Mouse (Mus musculus): ENCODE measurements around the gene Tuba1b. TPM values are rescaled to one million over a fixed set of nuclear protein-coding genes. Genes with fewer than 3 reads are reported as not detected.

Gene Tuba1b
- total RNA-seq, 2 experiments from 2014 or later: 252 to 276 TPM

DNA sequence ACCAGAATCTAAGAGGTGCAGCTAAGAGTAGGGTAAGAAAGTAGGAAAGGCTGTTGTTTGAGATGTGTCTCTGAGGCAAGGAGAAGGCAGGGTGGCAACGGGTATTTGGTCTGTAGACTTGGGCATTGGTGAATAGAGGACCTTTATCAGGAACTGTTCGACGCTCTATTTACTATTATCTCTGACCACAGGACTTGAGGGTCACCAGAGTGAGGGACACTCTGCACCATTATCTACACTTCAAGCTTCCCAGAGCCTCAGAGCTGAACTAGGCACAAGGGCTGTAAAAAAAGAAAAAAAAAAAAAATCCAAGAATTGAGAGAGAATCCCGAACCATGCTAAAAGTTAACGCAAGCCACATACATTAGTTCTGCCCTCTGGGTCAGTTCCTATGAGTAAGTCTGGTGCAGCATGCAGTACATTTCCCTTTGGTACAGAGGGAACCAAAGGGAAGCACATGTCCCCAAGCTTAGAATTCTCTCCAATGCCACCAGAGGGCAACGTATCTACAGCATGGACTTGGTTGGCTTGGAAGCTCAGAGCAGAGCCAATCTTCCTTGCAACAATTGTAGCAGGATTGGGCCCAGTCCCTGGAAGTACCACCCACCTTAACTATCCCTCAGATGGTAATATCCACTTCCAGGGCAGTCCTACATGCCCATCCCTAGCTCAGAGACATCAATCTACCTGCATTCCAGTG, 42.3 kb downstream of the Tuba1b start:
- peak; percentile 68 to 78 for DNase-seq

DNA sequence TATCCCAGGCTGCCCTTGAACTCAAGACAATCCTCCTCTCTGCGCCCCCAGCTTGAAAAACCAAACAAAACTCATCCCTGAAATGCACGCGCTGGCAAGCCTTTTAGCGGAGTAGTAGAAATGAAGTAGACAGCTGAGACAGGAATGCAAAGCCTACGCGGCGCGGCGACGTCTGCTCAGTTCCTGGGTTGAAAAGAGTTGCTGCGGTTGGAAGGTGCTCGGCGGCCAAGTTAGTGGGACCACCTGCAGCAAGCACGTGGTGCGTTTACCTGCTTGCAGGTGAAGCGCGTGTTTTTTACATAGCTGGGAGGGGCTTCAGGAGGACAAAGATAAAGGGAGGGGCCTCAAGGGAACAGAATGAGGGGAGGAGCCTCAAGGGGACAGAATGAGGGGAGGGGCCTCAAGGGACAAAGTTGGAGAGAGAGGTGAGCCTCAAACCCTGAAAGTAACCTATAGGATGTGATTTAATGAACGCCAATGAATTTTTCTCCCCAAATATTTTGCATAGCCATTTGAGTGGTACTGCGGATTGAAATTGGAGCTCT, 43.1 kb downstream of the Tuba1b start:
- DNase-seq: no peak

DNA sequence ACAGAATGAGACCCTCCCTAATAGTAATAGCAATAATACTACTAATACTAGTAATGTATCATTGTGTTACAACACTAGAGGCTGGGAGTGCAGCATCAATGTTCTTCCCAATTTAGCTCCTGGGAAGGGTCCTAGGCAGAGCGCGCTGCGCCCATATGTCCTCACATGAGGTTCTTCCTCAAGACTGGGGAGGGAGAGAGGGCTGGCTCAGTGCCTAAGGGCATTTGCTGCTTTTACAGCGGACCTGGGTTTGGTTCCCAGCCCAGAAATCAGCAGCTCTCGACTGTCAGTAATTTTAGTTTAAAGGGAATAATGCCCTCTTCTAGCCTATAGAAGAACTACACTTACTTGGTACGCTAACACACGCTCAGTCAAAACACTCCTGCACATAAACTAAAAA, 46.8 kb downstream of the Tuba1b start:
- no peak for DNase-seq

DNA sequence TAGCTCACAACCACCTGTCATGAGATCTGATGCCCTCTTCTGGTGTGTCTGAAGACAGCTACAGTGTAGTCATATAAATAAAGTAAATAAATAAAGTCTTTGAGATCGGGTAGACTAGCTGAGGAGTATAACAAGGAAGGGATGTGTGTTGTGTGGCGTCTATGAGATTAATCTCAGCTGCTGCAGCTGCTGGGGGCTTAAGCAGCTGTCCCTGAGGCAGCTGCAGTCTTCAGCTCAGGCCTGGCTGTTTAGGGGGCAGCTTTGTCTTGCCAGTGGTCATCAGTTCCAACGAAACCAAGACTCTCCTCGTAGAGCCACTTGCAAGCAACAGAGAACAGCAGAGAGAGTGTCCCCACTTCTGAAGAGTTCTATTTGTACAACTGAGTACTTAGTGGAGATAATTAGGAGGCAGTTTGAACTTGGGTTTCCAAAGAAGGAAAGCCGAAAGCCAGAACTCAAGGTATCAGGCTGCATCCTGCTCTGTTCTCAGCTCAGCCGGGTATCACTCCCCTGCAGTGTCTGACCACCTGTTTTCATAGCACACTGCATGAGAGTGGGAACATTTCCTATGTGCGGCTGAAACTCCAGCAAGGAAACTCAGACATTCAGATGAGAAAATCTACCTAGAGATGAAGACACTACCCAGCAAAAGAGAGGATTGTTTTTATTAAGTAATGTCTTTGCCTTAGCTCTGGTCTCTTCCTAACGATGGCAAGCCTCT, 47.5 kb downstream of the Tuba1b start:
- DNase-seq: no peak

DNA sequence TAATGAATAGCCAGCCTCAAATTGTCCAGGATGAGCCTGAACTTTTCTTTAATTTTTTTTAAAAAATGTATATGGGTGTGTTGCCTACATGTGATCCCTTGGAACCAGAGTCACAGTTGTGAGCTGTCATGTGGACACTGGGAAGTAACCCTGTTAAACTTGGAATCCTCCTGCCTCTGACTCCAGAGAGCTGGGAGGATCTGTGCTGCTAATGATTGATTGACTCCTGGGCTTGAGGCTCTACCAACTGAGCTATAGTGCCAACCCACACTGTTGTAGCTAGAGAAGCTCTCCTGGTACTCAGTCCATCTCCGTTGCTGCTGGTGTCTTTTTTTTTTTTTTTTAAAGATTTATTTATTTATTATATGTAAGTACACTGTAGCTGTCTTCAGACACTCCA, 50.3 kb downstream of the Tuba1b start:
- DNase-seq: no peak

DNA sequence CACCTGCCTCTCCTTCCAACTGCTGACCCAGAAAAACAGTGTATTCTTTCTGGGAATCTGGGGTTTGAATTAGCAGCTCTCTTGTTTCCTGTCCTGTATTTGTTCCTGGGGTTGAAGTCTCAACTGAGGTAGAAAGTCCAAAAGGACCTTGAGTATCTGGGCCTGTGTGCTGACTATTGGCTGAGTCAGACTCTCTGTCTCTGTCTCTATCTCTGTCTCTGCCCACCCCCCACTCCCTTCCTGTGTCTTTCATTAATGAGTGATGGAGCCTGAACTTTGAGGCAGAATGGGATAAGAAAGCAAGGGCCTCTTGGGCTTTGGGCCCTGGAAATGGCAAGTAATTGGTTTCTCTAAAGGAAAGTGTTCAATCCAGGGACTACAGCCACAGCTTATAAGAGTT, 50.7 kb downstream of the Tuba1b start:
- DNase-seq: peak; percentile 34 to 53

DNA sequence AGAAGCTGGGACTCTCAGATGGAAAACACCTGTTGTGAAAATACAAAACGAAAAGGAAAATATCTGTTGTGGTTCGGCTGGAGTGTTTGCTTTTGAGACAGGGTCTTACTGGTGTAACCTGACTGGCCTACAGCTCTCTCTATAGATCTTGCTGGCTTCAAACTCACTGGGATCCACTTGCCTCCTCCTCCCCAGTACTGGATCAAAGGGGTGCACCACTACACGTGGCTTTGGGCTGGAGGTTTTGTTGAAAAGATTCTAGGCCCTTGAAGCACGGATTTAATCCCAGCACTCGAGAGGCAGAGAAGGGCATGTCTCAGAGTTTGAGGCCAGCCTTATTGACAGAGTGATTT, 52.7 kb downstream of the Tuba1b start:
- DNase-seq: no peak

Other genes starting within 250 kb of the Tuba1b start
- under 1 TPM; 0.23 to 0.26 TPM for gene Ccdc65, start 226.4 kb downstream of the Tuba1b start, total RNA-seq (2021)
- gene Fkbp11, start 206.4 kb downstream of the Tuba1b start, total RNA-seq (2021): 1 to 10 TPM; 7.5 to 9.1 TPM
- 100 to 1,000 TPM; 132 to 140 TPM for gene Arf3, start 171.4 kb downstream of the Tuba1b start, total RNA-seq (2021)
- gene Wnt10b, start 156.4 kb downstream of the Tuba1b start, total RNA-seq (2021): 1 to 10 TPM; 1.1 to 1.3 TPM
- not detected for gene Wnt1, start 144.7 kb downstream of the Tuba1b start, total RNA-seq (2021)
- gene Ddn, start 125.1 kb downstream of the Tuba1b start, total RNA-seq (2021): under 1 TPM; 0.10 to 0.30 TPM
- 10 to 100 TPM; 68.3 to 87.0 TPM for gene Prkag1, start 103.0 kb downstream of the Tuba1b start, total RNA-seq (2021)
- 10 to 100 TPM; 52.1 to 79.5 TPM for gene Kmt2d, start 63.4 kb downstream of the Tuba1b start, total RNA-seq (2021)
- gene Rhebl1, start 40.0 kb downstream of the Tuba1b start, total RNA-seq (2021): 1 to 10 TPM; 2.2 to 2.9 TPM
- 1 to 10 TPM; 2.2 to 3.0 TPM for gene Dhh, start 36.0 kb downstream of the Tuba1b start, total RNA-seq (2021)
- 10 to 100 TPM; 14.0 to 15.5 TPM for gene Lmbr1l, start 16.3 kb downstream of the Tuba1b start, total RNA-seq (2021)
- not detected for gene Gm49450, start 19.0 kb upstream of the Tuba1b start, total RNA-seq (2021)
- 100 to 1,000 TPM in 1 of 2 experiments, 10 to 100 TPM in 1; 87.9 to 123 TPM for gene Tuba1a, start 19.1 kb upstream of the Tuba1b start, total RNA-seq (2021)
- 100 to 1,000 TPM; 272 to 276 TPM for gene Tuba1c, start 95.3 kb upstream of the Tuba1b start, total RNA-seq (2021)
- 1 to 10 TPM; 1.3 to 3.4 TPM for gene Prph, start 120.6 kb upstream of the Tuba1b start, total RNA-seq (2021)
- gene Troap, start 140.0 kb upstream of the Tuba1b start, total RNA-seq (2021): 1 to 10 TPM; 1.1 to 1.6 TPM
- not detected for gene C1ql4, start 153.3 kb upstream of the Tuba1b start, total RNA-seq (2021)
- 1 to 10 TPM; 1.6 to 3.4 TPM for gene Dnajc22, start 158.6 kb upstream of the Tuba1b start, total RNA-seq (2021)
- 10 to 100 TPM; 15.3 to 17.7 TPM for gene Spats2, start 191.4 kb upstream of the Tuba1b start, total RNA-seq (2021)